Mouse (Mus musculus) neutrophil, adult 5-6 weeks (primary cell): ENCODE data around the gene Medag. TPM values are rescaled to one million over a fixed set of nuclear protein-coding genes. Genes with fewer than 3 reads are reported as not detected.

Experiments used
- ATAC-seq: fragments of 151-379, 151-347 bp; 2 replicates; pipeline ENCODE4 v1.8.0; 2017; ENCODE audit warnings: mild to moderate bottlenecking, moderate TSS enrichment; ENCODE audit not compliant: insufficient number of reproducible peaks, poor library complexity, low FRiP score, severe bottlenecking; ENCODE audit errors: extremely low read depth
- total RNA-seq: library from RNA; stranded (forward); fragments of 200-1000 nt; gene quantifications from 2 replicates; pipeline ENCODE4 v1.2.3, GENCODE M21; 2017

Gene Medag
- total RNA-seq = not detected in 2 replicates

GRCm38 (mm10) chr5:149411509-149412193 is at the start of gene Medag:
Medag (plus strand) TSS chr5:149411749.
- no peak for ATAC-seq

GRCm38 (mm10) chr5:149362626-149363025 is 48.9 kb upstream of the Medag start:
- no peak for ATAC-seq

GRCm38 (mm10) chr5:149363903-149364755 is 47.4 kb upstream of the Medag start:
- no peak for ATAC-seq

GRCm38 (mm10) chr5:149367011-149367410 is 44.5 kb upstream of the Medag start:
- ATAC-seq = no peak

- no peak for ATAC-seq
Observed at GRCm38 (mm10) chr5:149367544-149368466, 43.7 kb upstream of the Medag start.

GRCm38 (mm10) chr5:149368575-149369312 is 42.8 kb upstream of the Medag start:
- no peak for ATAC-seq

GRCm38 (mm10) chr5:149369373-149370035 is 42.0 kb upstream of the Medag start:
- no peak for ATAC-seq

- no peak for ATAC-seq
Observed at GRCm38 (mm10) chr5:149372018-149372417, 39.5 kb upstream of the Medag start.

- no peak for ATAC-seq
Observed at GRCm38 (mm10) chr5:149373224-149373623, 38.3 kb upstream of the Medag start.

- peak; percentile 76 for ATAC-seq
Observed at GRCm38 (mm10) chr5:149374026-149374425, 37.5 kb upstream of the Medag start.

- no peak for ATAC-seq
Observed at GRCm38 (mm10) chr5:149375074-149375888, 36.3 kb upstream of the Medag start.

GRCm38 (mm10) chr5:149375889-149376212 is 35.7 kb upstream of the Medag start:
- peak; percentile 56; the same call in 1 of the 2 replicates for ATAC-seq

- ATAC-seq = no peak
Observed at GRCm38 (mm10) chr5:149376367-149376766, 35.2 kb upstream of the Medag start.

GRCm38 (mm10) chr5:149377253-149377652 is 34.3 kb upstream of the Medag start:
- ATAC-seq = no peak

GRCm38 (mm10) chr5:149378566-149378965 is 33.0 kb upstream of the Medag start:
- no peak for ATAC-seq

GRCm38 (mm10) chr5:149379131-149379784 is 32.3 kb upstream of the Medag start:
- ATAC-seq = no peak

GRCm38 (mm10) chr5:149379861-149380260 is 31.7 kb upstream of the Medag start:
- ATAC-seq = no peak
